Mouse (Mus musculus): Measurements from ENCODE around the gene Pkp1. TPM values are rescaled to one million over a fixed set of nuclear protein-coding genes. Genes with fewer than 3 reads are reported as not detected.

The Pkp1 gene
- polyA plus RNA-seq, 1 experiment from 2014 or later, result 0.43 TPM

DNA sequence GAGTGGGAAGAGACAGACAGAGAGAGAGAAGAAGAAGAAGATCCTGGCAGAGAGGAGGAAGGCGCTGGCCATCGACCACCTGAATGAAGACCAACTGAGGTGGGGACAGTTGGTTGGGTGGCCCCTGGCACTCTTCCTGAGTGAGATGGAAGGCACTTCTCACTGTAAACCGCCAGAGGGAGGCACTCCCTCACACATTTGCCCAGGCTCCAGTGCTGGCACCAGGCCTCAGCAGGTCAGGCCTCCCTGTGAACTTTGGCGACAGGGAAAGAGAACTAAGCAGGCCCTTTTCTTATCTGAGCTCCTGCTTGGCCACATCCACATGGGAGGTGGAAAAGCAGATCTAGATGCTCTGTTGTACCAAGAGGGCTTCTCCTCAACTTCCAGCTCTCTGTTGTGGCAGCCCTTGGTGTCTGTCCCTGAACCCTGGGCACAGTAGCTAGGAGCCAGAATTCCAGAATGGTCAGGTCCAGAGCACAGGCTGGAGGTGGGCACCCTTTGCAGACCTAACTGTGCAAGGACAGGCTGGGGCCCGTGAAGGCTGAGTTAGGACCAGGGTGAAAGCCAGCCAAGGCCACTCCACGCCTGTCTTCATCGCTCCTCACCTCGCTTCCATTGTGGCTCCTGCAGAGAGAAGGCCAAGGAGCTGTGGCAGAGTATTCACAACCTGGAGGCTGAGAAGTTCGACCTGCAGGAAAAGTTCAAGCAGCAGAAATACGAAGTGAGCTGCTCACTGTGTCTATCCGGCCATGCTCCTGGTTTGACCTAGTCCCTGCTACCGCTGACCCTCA is 68.1 kb downstream of the Pkp1 start:
- H3K9ac ChIP-seq (replicated peaks; ENCODE audit: low read length), result no peak overlapping the region
- WGBS, result 64% methylated on average over 12 of the region's 12 CpGs
- H3K4me2 ChIP-seq (ENCODE audit: low read depth, low read length), result no peak overlapping the region
- no peaks in the 10 kb centered on the region for H3K36me3 ChIP-seq (replicated peaks; ENCODE audit: control insufficient read depth, insufficient read depth, low read depth, low read length)
- H3K27me3 ChIP-seq (ENCODE audit: control insufficient read depth, insufficient read depth, low read length), result no peaks in the 10 kb centered on the region
- ATAC-seq (replicated peaks; ENCODE audit: insufficient number of reproducible peaks, low FRiP score, low TSS enrichment, low read depth) (no peak), DNase-seq (ENCODE audit: low spot score) (peak; percentile 22)
- no peak overlapping the region for H3K4me3 ChIP-seq (ENCODE audit: low read depth, low read length)
- H3K27ac ChIP-seq (replicated peaks; ENCODE audit: low read depth, low read length), result no peak overlapping the region
- no peaks in the 10 kb centered on the region; the same call in 1 of the 2 replicates for H3K4me1 ChIP-seq (ENCODE audit: control insufficient read depth, insufficient read depth, low read length)
- no peaks in the 10 kb centered on the region for H3K9me3 ChIP-seq (replicated peaks; ENCODE audit: control insufficient read depth, low read length)

GRCm38 (mm10) chr1:135847611-135848351 is 71.2 kb downstream of the Pkp1 start:
- H3K4me1 ChIP-seq (ENCODE audit: control insufficient read depth, insufficient read depth, low read length), result no peaks in the 10 kb centered on the region; the same call in 1 of the 2 replicates
- no peak overlapping the region for H3K9ac ChIP-seq (replicated peaks; ENCODE audit: low read length)
- no peak overlapping the region for H3K27ac ChIP-seq (replicated peaks; ENCODE audit: low read depth, low read length)
- DNase-seq (ENCODE audit: low spot score) (no peak), ATAC-seq (replicated peaks; ENCODE audit: insufficient number of reproducible peaks, low FRiP score, low TSS enrichment, low read depth) (no peak)
- no peak overlapping the region for H3K4me2 ChIP-seq (ENCODE audit: low read depth, low read length)
- 85% methylated on average over 17 of the region's 17 CpGs for WGBS
- H3K36me3 ChIP-seq (replicated peaks; ENCODE audit: control insufficient read depth, insufficient read depth, low read depth, low read length), result no peaks in the 10 kb centered on the region
- no peak overlapping the region for H3K4me3 ChIP-seq (ENCODE audit: low read depth, low read length)
- H3K9me3 ChIP-seq (replicated peaks; ENCODE audit: control insufficient read depth, low read length), result no peaks in the 10 kb centered on the region
- no peaks in the 10 kb centered on the region for H3K27me3 ChIP-seq (ENCODE audit: control insufficient read depth, insufficient read depth, low read length)

GRCm38 (mm10) chr1:135847139-135847562 is 71.9 kb downstream of the Pkp1 start:
- Histone ChIP-seq H3K27ac (replicated peaks; ENCODE audit: low read depth, low read length) (no peak overlapping the region), H3K9ac (replicated peaks; ENCODE audit: low read length) (no peak overlapping the region), H3K27me3 (ENCODE audit: control insufficient read depth, insufficient read depth, low read length) (no peaks in the 10 kb centered on the region), H3K36me3 (replicated peaks; ENCODE audit: control insufficient read depth, insufficient read depth, low read depth, low read length) (no peaks in the 10 kb centered on the region), H3K4me3 (ENCODE audit: low read depth, low read length) (no peak overlapping the region), H3K9me3 (replicated peaks; ENCODE audit: control insufficient read depth, low read length) (no peaks in the 10 kb centered on the region), H3K4me2 (ENCODE audit: low read depth, low read length) (no peak overlapping the region), H3K4me1 (ENCODE audit: control insufficient read depth, insufficient read depth, low read length) (no peaks in the 10 kb centered on the region; the same call in 1 of the 2 replicates)
- DNase-seq (ENCODE audit: low spot score), result peak; percentile 75
- no peak for ATAC-seq (replicated peaks; ENCODE audit: insufficient number of reproducible peaks, low FRiP score, low TSS enrichment, low read depth)
- WGBS, result 30% methylated on average over 6 of the region's 6 CpGs

- no peak overlapping the region for H3K4me2 ChIP-seq (ENCODE audit: low read depth, low read length)
- no peaks in the 10 kb centered on the region for H3K36me3 ChIP-seq (replicated peaks; ENCODE audit: control insufficient read depth, insufficient read depth, low read depth, low read length)
- H3K9me3 ChIP-seq (replicated peaks; ENCODE audit: control insufficient read depth, low read length), result no peaks in the 10 kb centered on the region
- no peaks in the 10 kb centered on the region for H3K27me3 ChIP-seq (ENCODE audit: control insufficient read depth, insufficient read depth, low read length)
- H3K9ac ChIP-seq (replicated peaks; ENCODE audit: low read length), result no peak overlapping the region
- no peaks in the 10 kb centered on the region; the same call in 1 of the 2 replicates for H3K4me1 ChIP-seq (ENCODE audit: control insufficient read depth, insufficient read depth, low read length)
- DNase-seq (ENCODE audit: low spot score), result no peak
- no peak overlapping the region for H3K27ac ChIP-seq (replicated peaks; ENCODE audit: low read depth, low read length)
- H3K4me3 ChIP-seq (ENCODE audit: low read depth, low read length), result no peak overlapping the region
- ATAC-seq (replicated peaks; ENCODE audit: insufficient number of reproducible peaks, low FRiP score, low TSS enrichment, low read depth), result no peak
- 82% methylated on average over 5 of the region's 5 CpGs for WGBS
These were observed 72.4 kb downstream of the Pkp1 start for GRCm38 (mm10) chr1:135846632-135847031.

DNA sequence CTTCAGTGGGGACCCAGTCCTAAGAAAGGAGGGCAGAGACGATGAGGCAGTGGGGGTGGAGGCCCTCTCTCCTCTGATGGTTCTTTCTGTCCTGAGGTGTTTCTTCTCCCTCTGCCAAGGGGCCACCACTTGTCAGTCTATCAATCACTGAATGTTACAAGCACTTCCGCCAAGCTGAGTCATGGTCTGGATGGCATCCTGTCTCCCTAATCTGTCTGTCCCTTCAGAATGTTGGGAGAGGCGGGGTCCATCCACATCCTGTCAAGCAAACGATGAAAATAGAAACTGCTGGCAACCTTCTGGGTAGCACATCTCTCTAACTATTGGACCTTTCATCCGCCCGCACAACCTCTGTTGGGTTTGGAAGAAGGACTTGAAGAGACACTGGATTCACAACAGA is 74.5 kb downstream of the Pkp1 start:
- no peaks in the 10 kb centered on the region for H3K4me1 ChIP-seq (ENCODE audit: control insufficient read depth, insufficient read depth, low read length)
- no peaks in the 10 kb centered on the region for H3K9me3 ChIP-seq (replicated peaks; ENCODE audit: control insufficient read depth, low read length)
- H3K36me3 ChIP-seq (replicated peaks; ENCODE audit: control insufficient read depth, insufficient read depth, low read depth, low read length), result no peaks in the 10 kb centered on the region
- no peak overlapping the region for H3K9ac ChIP-seq (replicated peaks; ENCODE audit: low read length)
- 77% methylated on average over 6 of the region's 6 CpGs for WGBS
- H3K4me2 ChIP-seq (ENCODE audit: low read depth, low read length), result no peak overlapping the region
- DNase-seq (ENCODE audit: low spot score) (no peak), ATAC-seq (replicated peaks; ENCODE audit: insufficient number of reproducible peaks, low FRiP score, low TSS enrichment, low read depth) (no peak)
- H3K4me3 ChIP-seq (ENCODE audit: low read depth, low read length), result no peak overlapping the region
- H3K27me3 ChIP-seq (ENCODE audit: control insufficient read depth, insufficient read depth, low read length), result no peaks in the 10 kb centered on the region
- H3K27ac ChIP-seq (replicated peaks; ENCODE audit: low read depth, low read length), result no peak overlapping the region

DNA sequence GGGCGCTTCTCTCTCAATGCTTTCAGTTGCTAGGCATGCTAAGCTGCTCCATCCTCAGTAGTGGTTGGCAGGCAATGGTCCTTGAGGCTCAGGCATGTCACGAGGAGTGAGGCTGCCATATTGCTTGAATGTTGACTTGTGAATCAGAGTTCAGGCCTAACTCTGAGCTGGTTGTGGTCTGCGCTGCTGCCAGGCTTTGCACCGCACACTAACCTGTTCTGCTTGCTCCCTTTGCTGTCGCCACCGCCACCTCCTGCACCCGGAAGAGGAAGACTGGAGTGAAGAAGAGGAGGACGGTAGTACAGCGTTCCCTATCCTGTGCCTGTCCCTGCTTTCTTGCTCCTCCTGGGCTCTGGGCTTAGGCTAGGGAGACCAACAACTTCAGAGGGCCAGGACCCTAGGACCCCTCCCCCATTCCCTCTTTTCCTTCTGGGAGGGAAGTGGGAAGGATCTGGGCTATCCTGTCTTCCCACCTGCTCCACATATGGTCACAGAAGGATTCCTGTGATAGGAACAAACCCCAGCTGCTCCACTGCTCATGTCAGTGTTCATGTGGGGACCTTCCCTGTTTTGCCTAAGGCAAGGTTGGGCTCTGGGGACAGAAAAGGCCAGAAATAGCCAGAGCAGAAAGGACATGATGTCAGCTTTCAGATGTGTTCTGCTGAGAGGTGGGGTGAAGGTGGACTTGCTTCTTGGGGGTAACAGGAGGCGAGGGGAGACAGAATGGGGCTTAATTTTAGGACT is 75.3 kb downstream of the Pkp1 start:
- ATAC-seq (replicated peaks; ENCODE audit: insufficient number of reproducible peaks, low FRiP score, low TSS enrichment, low read depth), result no peak
- WGBS, result 81% methylated on average over 10 of the region's 10 CpGs
- no peak for DNase-seq (ENCODE audit: low spot score)
- H3K4me1 ChIP-seq (ENCODE audit: control insufficient read depth, insufficient read depth, low read length), result no peaks in the 10 kb centered on the region
- no peaks in the 10 kb centered on the region for H3K9me3 ChIP-seq (replicated peaks; ENCODE audit: control insufficient read depth, low read length)
- no peaks in the 10 kb centered on the region for H3K27me3 ChIP-seq (ENCODE audit: control insufficient read depth, insufficient read depth, low read length)
- no peak overlapping the region for H3K9ac ChIP-seq (replicated peaks; ENCODE audit: low read length)
- no peak overlapping the region for H3K4me3 ChIP-seq (ENCODE audit: low read depth, low read length)
- H3K36me3 ChIP-seq (replicated peaks; ENCODE audit: control insufficient read depth, insufficient read depth, low read depth, low read length), result no peaks in the 10 kb centered on the region
- no peak overlapping the region for H3K27ac ChIP-seq (replicated peaks; ENCODE audit: low read depth, low read length)
- H3K4me2 ChIP-seq (ENCODE audit: low read depth, low read length), result no peak overlapping the region

DNA sequence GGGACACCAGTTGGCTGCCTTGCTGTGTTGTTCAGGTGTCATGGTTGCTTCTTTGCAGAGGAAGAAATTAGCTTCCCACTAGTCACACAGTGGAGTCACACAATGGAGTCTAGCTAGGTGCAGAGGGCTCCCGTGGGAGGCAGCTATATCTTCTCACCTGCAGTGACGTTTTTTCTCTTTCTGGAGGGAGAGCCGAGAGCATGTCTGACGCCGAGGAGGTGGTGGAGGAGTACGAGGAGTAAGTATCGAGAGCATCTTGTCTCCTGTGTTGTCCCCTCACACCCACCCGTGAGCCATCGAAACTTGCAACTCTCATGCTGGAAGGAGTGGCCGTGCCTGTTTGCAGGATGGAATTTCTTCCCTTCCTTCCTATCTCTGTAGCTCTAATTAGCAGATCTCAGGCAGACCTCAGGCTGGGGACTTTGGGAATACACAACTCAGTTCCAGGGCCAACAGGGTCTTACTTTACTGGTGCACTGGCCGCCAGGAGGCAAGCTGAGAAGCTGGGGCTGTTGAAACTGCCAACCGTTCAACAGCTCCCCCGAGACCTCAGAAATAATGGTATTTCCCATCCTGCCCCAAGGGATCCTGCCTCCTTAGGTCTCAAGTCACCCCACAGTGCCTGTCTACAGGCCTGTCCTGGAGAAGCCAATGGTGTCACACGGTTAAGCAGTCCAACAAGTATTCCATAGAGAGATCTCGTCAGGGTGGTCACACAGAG is 78.2 kb downstream of the Pkp1 start:
- no peaks in the 10 kb centered on the region for H3K36me3 ChIP-seq (replicated peaks; ENCODE audit: control insufficient read depth, insufficient read depth, low read depth, low read length)
- H3K27me3 ChIP-seq (ENCODE audit: control insufficient read depth, insufficient read depth, low read length), result no peaks in the 10 kb centered on the region
- no peak overlapping the region for H3K4me2 ChIP-seq (ENCODE audit: low read depth, low read length)
- WGBS, result 58% methylated on average over 14 of the region's 15 CpGs
- no peak overlapping the region for H3K4me3 ChIP-seq (ENCODE audit: low read depth, low read length)
- no peaks in the 10 kb centered on the region for H3K4me1 ChIP-seq (ENCODE audit: control insufficient read depth, insufficient read depth, low read length)
- no peak for ATAC-seq (replicated peaks; ENCODE audit: insufficient number of reproducible peaks, low FRiP score, low TSS enrichment, low read depth)
- no peaks in the 10 kb centered on the region for H3K9me3 ChIP-seq (replicated peaks; ENCODE audit: control insufficient read depth, low read length)
- H3K9ac ChIP-seq (replicated peaks; ENCODE audit: low read length), result no peak overlapping the region
- no peak overlapping the region for H3K27ac ChIP-seq (replicated peaks; ENCODE audit: low read depth, low read length)
- DNase-seq (ENCODE audit: low spot score), result no peak

Measured in embryonic facial prominence, embryonic 11.5 days (tissue).